Mouse (Mus musculus) bone marrow macrophage, adult 2 months (primary cell): ENCODE data around the gene Prom1.
"Not testable (repeated sequence)": the region's sequence is repeated elsewhere in the genome, so short reads cannot be mapped to it uniquely, and the experiment has no call there.

Source experiments
- CTCF ChIP-seq: IDR thresholded peaks from 2 replicates; pipeline ENCODE4 v1.5.1; 2012; ENCODE audit warnings: low read depth, mild to moderate bottlenecking, low read length, moderate library complexity
- POLR2A ChIP-seq: IDR thresholded peaks from 2 replicates; pipeline ENCODE4 v1.6.1; 2012; ENCODE audit warnings: mild to moderate bottlenecking, low read depth, low read length, borderline replicate concordance

DNA sequence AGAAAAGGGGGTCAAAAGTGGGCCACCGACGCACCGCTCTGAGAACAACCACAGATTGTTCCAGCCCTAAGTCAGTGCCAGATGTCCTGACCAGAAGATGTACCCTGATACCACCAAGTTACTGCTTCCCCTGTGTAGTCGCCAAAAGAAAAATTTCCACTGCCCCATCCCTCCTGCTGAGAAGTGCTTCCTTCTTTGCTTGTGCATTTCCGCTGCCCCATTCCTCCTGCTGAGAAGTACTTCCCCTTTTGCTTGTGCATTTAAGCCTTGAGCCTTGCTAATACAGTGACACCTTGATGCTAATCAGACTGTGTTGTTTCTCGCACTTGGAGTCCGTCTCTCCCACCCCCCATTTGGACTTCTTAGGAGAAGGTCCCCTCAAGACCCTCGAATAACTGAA lies 24.7 kb upstream of the Prom1 start:
- not testable (repeated sequence) for TF ChIP-seq CTCF, POLR2A
